Mouse (Mus musculus) cerebellum, postnatal 10 days (tissue): ENCODE data around the gene Fut7.

Experiments used
- DNase-seq, 2 experiments: peaks; one replicate each; pipeline ENCODE4 v3.0.0; 2021; ENCODE audit warnings: mixed read lengths in 2 of 2

The Fut7 gene

DNA sequence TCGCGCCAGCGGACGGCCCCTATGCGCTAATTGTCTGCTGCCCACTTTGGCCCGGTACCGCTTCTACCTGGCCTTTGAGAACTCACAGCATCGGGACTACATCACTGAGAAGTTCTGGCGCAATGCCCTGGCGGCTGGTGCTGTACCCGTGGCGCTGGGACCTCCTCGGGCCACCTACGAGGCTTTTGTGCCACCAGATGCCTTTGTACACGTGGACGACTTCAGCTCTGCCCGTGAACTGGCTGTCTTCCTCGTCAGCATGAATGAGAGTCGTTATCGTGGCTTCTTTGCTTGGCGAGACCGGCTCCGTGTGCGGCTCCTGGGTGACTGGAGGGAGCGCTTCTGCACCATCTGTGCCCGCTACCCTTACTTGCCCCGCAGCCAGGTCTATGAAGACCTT lies 2.4 kb downstream of the Fut7 start:
- DNase-seq = peak; percentile 67 to 70

DNA sequence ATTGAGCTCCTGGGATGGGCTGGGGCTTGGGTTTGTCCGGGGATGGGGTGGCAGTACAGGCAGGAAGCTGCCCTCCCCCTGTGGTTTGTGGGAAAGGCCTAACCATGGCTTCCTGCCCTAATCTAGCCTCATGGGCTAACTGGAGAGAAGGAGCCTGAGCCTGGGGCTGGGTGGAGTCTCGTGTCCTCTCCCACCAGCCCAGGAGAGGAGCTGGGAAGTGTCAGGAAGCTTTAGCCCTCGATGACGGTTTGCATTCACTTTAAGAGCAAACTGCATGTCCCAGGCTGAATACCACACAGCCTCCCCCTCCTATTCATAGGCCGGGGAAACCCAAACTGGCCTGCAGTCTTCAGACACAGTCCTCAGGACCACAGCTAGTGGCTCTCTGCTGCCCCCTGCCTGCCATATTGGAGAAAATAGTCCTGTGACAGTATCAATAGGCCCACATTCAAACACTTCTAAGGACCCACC lies 3.7 kb downstream of the Fut7 start:
- peak; percentile 91 for DNase-seq

DNA sequence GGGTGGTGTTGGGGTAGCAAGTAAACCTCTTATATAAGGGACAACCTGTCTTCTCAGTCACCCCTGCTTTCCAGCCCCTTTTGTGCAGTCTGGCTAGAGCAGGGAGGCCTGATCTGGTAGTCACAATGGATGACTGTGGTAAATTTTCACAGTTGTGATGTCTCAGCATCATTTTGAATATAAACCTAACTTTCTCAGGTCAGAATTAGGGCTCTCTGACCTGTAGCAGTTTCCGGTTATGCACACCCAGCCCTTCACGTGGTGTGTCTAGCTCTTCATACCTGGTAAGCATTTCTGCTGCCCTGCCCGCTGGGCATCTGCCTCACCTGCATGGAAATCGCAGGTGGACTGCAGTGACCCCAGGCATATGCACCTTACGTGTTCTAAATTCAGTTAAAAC lies 4.2 kb downstream of the Fut7 start:
- DNase-seq = no peak

DNA sequence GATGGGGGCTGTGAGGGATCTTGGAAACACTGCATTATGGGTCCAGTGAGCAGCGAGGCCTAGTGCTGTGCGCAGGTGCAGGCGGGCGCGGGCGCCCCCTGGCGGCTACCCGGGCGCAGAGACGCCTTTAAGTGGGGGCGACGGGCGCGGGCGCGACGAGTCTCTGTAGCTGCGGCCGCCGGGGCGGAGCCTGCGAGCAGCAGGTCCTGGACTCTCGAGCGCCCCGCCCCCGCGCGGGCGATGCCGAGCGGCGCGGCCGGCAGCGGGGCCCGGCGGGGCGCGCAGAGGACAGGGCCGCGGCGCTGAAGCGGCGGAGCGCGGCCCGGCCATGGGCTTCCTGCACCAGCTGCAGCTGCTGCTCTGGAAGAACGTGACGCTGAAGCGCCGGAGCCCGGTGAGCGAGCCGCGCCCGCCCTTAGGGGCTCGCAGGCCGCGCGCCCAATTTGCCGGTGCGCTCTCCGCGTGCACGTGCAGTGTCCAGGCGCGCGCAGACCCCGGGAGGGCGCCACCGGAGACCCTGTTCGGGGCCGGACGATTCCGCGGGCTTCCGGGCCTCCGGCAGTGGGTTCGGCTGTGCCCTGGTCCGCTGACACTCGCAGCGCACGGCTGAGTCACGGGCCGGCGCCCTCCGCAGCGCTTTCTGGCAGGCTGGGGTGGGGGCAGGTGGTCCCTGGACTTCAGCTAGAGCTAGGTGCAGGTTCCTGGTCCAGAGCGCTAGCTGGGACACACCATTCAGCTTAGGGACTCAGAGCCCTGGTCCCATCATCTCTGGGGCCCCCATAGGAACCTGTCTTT lies 5.6 kb downstream of the Fut7 start, which contains the start of gene Abca2:
TSS of gene Abca2 (plus strand) at position 262 of the 795 bp plus-strand sequence.
- DNase-seq = peak; percentile 98

DNA sequence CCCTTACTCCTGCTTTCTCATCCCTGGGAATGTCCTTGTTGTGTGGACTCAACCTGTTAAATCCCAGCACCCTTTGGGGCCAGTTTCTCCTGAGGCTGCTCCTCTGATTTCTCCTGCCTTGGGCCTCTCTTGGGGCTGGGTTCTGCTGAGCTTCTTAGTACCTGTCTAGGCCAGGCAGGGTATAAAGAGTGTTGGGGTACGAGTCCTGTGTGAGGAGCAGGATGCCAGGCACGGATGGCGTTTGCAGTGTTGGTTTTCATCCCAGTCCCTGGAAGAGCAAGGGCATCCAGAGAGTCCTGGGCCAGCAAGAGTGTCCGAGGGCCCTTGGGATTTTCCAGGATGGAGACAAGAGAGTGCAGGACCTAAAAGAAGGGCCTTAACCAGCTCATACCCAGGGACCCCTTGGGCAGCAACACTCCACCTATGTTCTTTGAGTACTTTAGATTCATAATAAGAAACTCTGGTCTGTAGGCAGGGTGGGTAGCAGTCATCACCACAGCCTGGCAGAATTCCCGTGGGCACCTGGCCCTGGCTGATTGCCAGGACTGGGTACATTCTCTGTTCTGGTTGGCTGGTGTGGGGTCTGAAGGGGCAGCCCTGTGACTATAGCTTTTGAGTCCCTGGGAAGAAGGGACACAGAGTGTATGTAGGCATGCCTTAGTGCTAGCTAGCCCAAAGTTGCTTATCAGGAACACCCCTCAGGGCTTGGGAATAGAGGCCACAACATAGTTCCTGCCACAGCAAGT lies 6.5 kb downstream of the Fut7 start:
- peak; percentile 83 to 86 for DNase-seq

DNA sequence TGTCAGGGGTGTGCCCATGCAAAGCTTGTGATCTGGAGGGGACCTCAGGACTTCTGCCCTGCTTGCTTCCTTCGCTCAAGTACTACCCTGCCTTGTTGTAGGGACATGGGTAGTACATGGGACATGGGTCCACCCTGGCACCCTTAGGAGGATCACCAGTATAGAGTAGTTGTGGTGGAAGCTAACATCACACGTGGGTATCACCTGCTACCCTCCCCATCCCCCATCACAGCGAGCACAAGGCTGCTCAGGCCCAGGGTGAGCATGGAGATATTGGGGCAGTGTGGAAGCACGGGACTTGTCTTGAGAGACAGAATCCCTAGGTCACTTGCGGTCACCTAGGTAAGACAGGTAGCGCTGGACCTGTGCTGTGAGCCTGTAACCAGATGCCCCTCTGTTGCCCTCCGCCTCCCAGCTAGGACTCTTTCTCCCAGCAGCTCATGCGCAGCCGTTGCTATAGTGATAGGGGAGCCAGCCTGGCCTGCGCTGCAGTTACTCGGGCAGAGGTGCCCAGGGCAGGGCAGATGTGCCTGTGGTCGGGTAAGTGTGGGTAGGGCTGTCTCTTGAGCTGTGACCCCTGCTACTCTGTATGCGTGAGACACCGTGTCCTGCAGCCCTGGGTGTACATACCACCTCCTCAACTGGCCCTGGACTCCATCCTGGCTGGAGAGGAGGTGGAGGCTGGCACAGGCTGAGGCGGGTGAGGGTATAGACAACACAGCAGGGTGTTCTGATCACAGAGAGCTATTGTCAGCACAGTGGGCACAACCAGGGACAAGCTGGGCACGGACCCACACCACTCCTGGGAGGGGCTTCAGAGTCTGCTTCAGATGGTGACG lies 7.5 kb downstream of the Fut7 start:
- peak in 1 of 2 experiments; percentile 53 for DNase-seq

GRCm38 (mm10) chr2:25431308-25431855 lies 8.3 kb downstream of the Fut7 start:
- peak in 1 of 2 experiments; percentile 47 for DNase-seq

- no peak for DNase-seq
Observed at GRCm38 (mm10) chr2:25432326-25433098, 9.4 kb downstream of the Fut7 start.

DNA sequence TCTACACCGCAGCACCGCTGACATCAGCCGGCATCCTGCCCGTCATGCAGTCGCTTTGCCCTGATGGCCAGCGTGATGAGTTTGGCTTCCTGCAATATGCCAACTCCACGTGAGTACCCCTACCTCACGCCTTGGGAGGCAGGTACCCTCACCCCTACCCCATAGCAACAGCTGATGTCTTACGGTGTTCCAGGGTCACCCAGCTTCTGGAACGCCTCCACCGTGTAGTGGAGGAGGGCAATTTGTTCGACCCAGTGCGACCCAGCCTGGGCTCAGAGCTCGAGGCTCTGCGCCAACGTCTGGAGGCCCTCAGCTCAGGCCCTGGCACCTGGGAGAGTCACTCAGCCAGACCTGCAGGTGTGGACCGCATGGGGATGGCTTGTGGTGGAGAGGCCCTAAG lies 10.0 kb downstream of the Fut7 start:
- DNase-seq = no peak

DNA sequence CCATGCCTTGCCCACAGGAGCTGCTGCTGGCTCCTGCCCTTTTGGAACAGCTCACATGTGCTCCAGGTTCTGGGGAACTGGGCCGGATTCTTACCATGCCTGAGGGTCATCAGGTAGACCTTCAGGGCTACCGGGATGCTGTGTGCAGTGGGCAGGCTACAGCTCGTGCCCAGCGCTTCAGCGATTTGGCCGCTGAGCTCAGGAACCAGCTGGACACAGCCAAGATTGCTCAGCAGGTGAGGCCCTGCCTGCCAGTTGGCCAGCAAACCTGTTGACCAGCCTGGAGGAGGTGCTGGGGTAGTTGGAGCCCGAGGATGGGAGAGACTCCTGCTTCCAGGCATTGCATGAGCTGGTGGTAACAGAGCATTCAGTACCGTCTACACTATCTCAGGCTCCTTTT lies 11.2 kb downstream of the Fut7 start:
- DNase-seq = peak; percentile 93 to 94

- DNase-seq = no peak
Observed at GRCm38 (mm10) chr2:25436286-25436820, 13.3 kb downstream of the Fut7 start.

- DNase-seq = no peak
Observed at GRCm38 (mm10) chr2:25441067-25441466, 18.0 kb downstream of the Fut7 start.

DNA sequence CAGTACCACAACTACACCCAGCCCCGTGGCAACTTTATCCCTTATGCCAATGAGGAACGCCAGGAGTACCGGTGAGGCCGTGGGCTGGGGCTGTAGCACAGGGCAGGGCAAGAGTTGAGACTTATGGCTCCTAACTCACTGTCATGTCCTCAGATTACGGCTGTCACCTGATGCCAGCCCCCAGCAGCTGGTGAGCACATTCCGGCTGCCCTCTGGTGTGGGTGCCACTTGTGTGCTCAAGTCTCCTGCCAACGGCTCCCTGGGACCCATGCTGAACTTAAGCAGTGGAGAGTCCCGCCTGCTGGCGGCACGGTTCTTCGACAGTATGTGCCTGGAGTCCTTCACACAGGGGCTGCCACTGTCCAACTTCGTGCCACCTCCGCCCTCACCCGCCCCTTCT lies 19.6 kb downstream of the Fut7 start:
- no peak for DNase-seq

- DNase-seq = no peak
Observed at GRCm38 (mm10) chr2:25450853-25451647, 28.0 kb downstream of the Fut7 start.

DNA sequence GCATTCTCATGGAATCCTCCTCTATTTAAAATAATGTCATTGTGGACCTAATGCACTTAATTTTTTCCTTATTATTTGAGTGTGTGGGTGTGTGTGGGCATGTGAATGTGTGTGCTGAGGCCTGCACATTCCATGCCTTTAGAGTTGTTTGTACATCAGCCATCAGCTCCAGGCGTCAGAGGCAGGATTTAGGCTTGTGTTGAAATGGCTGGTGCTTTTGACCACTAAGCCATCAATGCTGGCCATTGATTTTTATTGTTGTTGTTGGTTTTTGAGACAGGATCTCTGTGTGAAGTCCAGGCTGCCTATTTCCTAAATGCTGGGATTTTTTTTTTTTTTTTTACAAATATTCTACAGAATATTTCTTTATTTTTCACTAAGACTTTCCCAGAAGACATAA lies 29.9 kb downstream of the Fut7 start:
- DNase-seq = no peak

GRCm38 (mm10) chr2:25456205-25456953 lies 33.3 kb downstream of the Fut7 start, which contains the start of gene Clic3:
Gene Clic3, plus strand, starts transcription at chr2:25456838.
- peak; percentile 41 to 42 for DNase-seq

- DNase-seq = peak; percentile 88
Observed at GRCm38 (mm10) chr2:25457022-25457896, 34.2 kb downstream of the Fut7 start.

DNA sequence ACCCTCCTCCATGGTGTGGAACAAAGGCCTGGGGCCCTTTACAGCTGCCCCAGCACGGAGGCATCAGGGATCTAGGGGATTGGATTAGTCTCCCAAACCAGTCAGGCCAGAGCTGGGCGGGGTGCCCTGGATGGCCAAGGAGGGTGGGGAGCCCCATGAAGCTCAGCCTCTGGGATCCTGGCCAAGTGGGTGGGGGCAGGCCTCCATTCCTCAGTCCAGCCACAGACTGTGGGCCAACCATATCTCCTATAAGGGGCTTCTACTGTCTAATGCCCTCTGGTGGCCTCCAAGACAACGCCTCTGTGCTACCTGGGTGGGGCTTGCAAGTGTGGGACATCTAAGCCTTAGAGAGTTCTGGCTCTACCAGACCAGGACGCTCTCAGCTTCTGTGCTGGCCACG lies 35.8 kb downstream of the Fut7 start:
- DNase-seq = peak; percentile 69 to 73

GRCm38 (mm10) chr2:25460135-25460534 lies 37.1 kb downstream of the Fut7 start:
- DNase-seq = peak in 1 of 2 experiments; percentile 72
